Mouse (Mus musculus): Measurements from ENCODE around the gene Sh2b3.

GRCm38 (mm10) chr5:121870832-121871231 lies 33.4 kb upstream of the Sh2b3 start:
- no peak for TF ChIP-seq CTCF (IDR thresholded peaks at IDR 0.05; ENCODE audit: low read depth)
- TF ChIP-seq EP300 (IDR thresholded peaks at IDR 0.05; ENCODE audit: low read depth), result no peak
